Mouse (Mus musculus): ENCODE measurements around the gene Tnip2.

DNA sequence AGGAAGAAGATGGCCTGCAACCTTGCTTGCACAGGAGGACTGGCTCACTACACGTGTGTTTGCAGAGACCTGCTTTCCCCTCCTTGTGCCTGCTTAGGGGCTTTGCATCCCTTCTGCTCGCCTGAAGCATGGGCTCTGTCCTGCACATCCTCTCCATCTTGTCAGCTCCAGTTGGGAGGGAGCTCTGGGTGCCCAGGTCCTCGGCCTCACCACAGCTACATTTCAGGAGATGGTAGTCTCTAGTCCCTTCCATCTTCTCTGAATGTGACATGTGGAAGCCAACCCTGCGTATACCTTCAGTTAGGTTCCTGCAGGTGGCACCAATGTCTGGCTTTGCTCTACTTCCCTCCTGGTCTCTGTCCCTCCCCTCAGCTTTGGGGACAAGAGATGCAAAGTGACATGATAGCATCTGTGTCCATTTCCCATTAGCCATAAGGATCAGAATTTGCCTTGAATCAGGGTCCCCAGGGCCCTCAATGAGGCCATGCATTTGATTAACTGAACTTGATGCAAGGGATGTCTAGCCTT, 10.2 kb upstream of the Tnip2 start:
- TF ChIP-seq CTCF (IDR thresholded peaks at IDR 0.05) (0 out of 2 replicates have a peak, but pooled peaks have one; percentile 9), EP300 (IDR thresholded peaks at IDR 0.05) (no peak)
